Mouse (Mus musculus) heart, adult 2 months (tissue): ENCODE measurements around the gene Lrrk2.

Source experiments
- CTCF ChIP-seq: fragments of 200-600 bp; IDR thresholded peaks from 2 replicates; pipeline ENCODE4 v1.8.1; 2022; ENCODE audit warnings: antibody characterized with exemption, mild to moderate bottlenecking, moderate library complexity
- EP300 ChIP-seq: fragments of 200-500 bp; IDR thresholded peaks from 2 replicates; pipeline ENCODE4 v1.6.1; 2011; ENCODE audit warnings: low read depth, low read length, control low read depth; ENCODE audit not compliant: insufficient read depth
- POLR2A ChIP-seq: fragments of 200-500 bp; IDR thresholded peaks from 2 replicates; pipeline ENCODE4 v1.6.1; 2011; ENCODE audit warnings: mild to moderate bottlenecking, low read depth, low read length, control low read depth; ENCODE audit not compliant: insufficient read depth

DNA sequence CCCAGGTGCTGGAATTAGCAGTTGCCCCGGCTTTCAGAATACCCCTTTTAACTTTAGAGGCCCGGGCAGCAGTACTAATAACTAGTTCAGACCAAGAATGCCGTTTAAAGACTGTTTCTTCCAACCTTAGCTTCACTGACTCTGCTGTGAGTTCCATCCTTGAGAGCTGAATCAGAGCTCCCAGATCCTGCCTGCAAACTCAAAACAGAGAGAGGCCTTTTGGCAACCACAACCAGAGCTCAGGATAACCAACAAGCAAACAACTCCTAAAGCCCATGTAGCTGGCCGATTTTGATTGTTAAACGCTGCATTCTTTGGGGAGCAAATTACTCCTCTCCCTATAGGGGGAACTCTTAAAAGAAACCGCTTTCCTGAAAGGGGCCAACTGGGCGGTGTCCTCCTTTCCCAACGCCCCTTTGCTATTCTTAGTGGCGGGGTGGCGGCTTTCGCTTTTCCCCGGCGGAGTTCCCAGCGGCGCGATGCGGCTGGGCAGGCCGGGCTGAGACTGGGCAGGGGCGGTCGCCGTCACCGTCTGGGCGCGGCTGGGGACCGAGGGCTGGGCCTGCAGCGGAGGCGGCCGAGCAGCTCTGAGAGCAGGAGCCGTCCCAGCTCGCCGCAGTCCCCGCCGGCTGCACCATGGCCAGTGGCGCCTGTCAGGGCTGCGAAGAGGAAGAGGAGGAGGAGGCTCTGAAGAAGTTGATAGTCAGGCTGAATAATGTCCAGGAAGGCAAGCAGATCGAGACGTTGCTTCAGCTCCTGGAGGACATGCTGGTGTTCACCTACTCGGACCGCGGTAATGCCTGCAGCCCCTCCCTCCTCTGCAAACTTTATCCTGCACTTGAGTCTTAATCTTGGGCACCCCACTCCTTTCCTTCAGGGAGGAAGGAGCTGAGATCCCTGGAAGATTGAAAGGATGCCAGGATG, at the start of gene Lrrk2:
- TF ChIP-seq POLR2A, result peak; percentile 53; the same call in 1 of the 2 replicates
- peak; percentile 47 for TF ChIP-seq CTCF
- no peak for TF ChIP-seq EP300
